Mouse (Mus musculus): Measurements from ENCODE around the gene Olfml2a. TPM values are rescaled to one million over a fixed set of nuclear protein-coding genes. Genes with fewer than 3 reads are reported as not detected.

The Olfml2a gene
- 1 to 10 TPM; 1.4 to 1.5 TPM for total RNA-seq (2021)

- DNase-seq (ENCODE audit: extremely low spot score in 1 of 2, low spot score in 1 of 2) = peak; percentile 51 to 70
Observed at GRCm38 (mm10) chr2:38931851-38932667, at the start of gene Olfml2a. TSS of gene Olfml2a (plus strand) at chr2:38931978.

GRCm38 (mm10) chr2:38902866-38903265 lies 28.9 kb upstream of the Olfml2a start:
- DNase-seq (ENCODE audit: extremely low spot score in 1 of 2, low spot score in 1 of 2) = no peak

- DNase-seq (ENCODE audit: extremely low spot score in 1 of 2, low spot score in 1 of 2) = no peak
Observed at GRCm38 (mm10) chr2:38904290-38904689, 27.5 kb upstream of the Olfml2a start.

GRCm38 (mm10) chr2:38906097-38906496 lies 25.7 kb upstream of the Olfml2a start:
- DNase-seq (ENCODE audit: extremely low spot score in 1 of 2, low spot score in 1 of 2) = no peak

GRCm38 (mm10) chr2:38908604-38909003 lies 23.2 kb upstream of the Olfml2a start:
- no peak for DNase-seq (ENCODE audit: extremely low spot score in 1 of 2, low spot score in 1 of 2)

- DNase-seq (ENCODE audit: extremely low spot score in 1 of 2, low spot score in 1 of 2) = no peak
Observed at GRCm38 (mm10) chr2:38914517-38914916, 17.3 kb upstream of the Olfml2a start.

GRCm38 (mm10) chr2:38914965-38915364 lies 16.8 kb upstream of the Olfml2a start:
- DNase-seq (ENCODE audit: extremely low spot score in 1 of 2, low spot score in 1 of 2) = no peak

- DNase-seq (ENCODE audit: extremely low spot score in 1 of 2, low spot score in 1 of 2) = no peak
Observed at GRCm38 (mm10) chr2:38916947-38917691, 14.7 kb upstream of the Olfml2a start.

- DNase-seq (ENCODE audit: extremely low spot score in 1 of 2, low spot score in 1 of 2) = no peak
Observed at GRCm38 (mm10) chr2:38921374-38921773, 10.4 kb upstream of the Olfml2a start.

GRCm38 (mm10) chr2:38923471-38923870 lies 8.3 kb upstream of the Olfml2a start:
- DNase-seq (ENCODE audit: extremely low spot score in 1 of 2, low spot score in 1 of 2) = no peak

- DNase-seq (ENCODE audit: extremely low spot score in 1 of 2, low spot score in 1 of 2) = no peak
Observed at GRCm38 (mm10) chr2:38923911-38924310, 7.9 kb upstream of the Olfml2a start.

- no peak for DNase-seq (ENCODE audit: extremely low spot score in 1 of 2, low spot score in 1 of 2)
Observed at GRCm38 (mm10) chr2:38924571-38924970, 7.2 kb upstream of the Olfml2a start.

- DNase-seq (ENCODE audit: extremely low spot score in 1 of 2, low spot score in 1 of 2) = no peak
Observed at GRCm38 (mm10) chr2:38925171-38926080, 6.4 kb upstream of the Olfml2a start.

- peak; percentile 80 to 86 for DNase-seq (ENCODE audit: extremely low spot score in 1 of 2, low spot score in 1 of 2)
Observed at GRCm38 (mm10) chr2:38926145-38926891, 5.5 kb upstream of the Olfml2a start.

GRCm38 (mm10) chr2:38927115-38927979 lies 4.4 kb upstream of the Olfml2a start, which contains the start of gene Nr6a1:
TSS of gene Nr6a1 (minus strand) at chr2:38927688.
- DNase-seq (ENCODE audit: extremely low spot score in 1 of 2, low spot score in 1 of 2) = peak; percentile 43 to 73

- DNase-seq (ENCODE audit: extremely low spot score in 1 of 2, low spot score in 1 of 2) = no peak
Observed at GRCm38 (mm10) chr2:38930269-38930668, 1.5 kb upstream of the Olfml2a start.

- no peak for DNase-seq (ENCODE audit: extremely low spot score in 1 of 2, low spot score in 1 of 2)
Observed at GRCm38 (mm10) chr2:38933931-38934330, 2.2 kb downstream of the Olfml2a start.

GRCm38 (mm10) chr2:38934936-38935335 lies 3.2 kb downstream of the Olfml2a start:
- DNase-seq (ENCODE audit: extremely low spot score in 1 of 2, low spot score in 1 of 2) = no peak
